Mouse (Mus musculus) frontal cortex, postnatal 14 days (tissue): ENCODE measurements at regions not wholly inside any gene's neighbourhood (a gene's known extent, or its start where the extent isn't known, plus 50 kb on each side); places are given as distances from the start of the nearest gene placed in this dataset.

Experiments used
- DNase-seq, 2 experiments: peaks; one replicate each; pipeline ENCODE4 v3.0.0; 2022; ENCODE audit warnings: low spot score in 2 of 2

DNA sequence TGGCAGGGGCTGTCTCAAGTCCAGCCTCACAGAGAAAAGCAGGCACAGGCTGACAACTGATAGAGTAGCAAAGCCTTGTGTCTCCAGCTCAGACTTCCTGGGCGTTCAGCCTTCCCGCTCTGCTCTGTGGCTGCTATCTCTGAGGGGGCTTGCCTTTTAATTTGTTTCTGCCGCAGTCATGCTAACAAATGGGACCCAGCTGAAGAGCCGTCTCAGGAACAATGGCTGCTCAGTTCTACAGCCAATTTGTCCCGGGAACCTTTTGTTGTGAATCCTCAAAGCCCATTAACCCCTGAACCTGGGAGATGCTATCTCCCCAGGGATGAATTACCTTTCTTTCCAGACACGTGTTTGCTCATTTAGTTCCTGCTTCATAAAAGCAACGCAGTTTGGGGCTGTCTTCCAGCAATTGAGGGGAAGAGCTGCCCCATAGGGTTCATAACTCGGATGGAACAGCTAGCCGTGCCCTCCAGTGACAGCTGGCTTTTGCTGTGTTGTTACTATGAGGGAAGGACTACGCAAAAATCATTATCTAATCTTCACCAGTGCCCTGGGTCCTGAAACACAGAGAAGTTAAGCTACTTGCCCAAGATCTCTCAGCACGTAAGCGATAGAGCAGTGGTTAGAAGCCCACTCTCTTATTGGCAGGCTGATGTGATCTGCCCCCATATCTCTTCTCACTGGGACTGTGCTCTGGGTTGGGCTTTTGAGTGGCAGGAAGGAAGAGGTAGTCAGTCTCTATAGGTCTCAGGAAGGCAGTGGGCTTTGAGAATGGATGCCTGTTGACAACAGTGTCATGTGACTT is 240.9 kb downstream of the Rybp start:
- DNase-seq, result no peak

DNA sequence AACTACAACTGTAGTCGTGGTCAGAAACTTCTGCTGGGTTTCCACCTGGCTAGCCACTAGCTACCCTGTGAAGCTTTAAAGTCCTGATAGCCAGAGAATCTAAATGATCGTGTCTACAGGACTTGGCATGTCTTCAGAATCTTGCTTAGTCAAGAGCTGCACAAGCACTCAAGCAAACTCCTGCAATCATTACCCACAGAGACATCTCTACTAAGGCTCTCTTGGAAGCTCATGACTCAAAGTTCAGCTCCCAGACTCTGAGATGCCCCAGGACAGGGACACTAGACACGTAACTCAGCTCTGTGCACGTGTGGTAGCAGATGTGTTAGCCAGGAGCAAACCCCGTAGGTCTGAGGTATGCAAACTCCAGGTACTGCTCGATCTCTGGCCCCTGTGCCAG is 242.2 kb downstream of the Rybp start:
- DNase-seq, result no peak

DNA sequence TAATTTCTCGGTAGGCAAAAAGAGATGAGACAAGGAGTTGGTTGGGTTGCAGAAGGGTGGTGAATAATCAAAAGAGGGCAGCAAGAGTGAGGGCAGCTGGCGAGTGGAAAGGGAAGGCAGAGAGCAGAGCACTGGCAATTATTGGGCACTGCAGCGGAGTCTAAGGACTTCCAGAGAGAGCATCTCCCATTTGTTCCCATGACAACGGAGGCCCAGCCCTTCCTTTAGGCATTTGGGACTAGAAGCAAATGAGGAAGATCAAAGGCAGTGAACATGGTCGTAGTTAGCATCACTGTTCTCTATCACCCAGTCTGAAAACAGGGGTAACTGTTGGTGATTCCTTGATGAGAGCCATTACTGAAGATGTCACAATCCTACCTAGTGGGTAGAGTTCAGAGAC is 246.1 kb downstream of the Rybp start:
- DNase-seq, result no peak

- no peak for DNase-seq
Observed at GRCm38 (mm10) chr6:100040459-100040984, 246.8 kb downstream of the Rybp start.

DNA sequence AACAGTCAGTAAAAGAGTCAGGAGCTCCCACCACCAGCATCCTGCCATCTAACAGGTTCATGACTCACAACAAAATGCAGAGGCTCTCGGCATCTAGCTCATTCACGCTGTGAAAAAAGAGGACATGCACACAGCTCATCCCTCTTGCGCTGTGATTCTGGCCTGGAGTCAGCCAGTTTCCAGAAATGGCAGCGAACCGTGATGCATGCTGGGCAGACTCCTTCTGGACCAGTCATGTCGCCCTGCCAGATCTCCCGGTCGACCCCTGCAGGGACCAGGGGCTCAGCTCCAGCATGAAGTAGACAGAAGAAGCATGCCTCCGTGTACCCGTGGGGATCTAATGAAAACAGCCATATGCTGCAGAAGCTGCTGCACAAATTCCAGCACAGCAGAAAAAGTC is 254.6 kb downstream of the Rybp start:
- no peak for DNase-seq

DNA sequence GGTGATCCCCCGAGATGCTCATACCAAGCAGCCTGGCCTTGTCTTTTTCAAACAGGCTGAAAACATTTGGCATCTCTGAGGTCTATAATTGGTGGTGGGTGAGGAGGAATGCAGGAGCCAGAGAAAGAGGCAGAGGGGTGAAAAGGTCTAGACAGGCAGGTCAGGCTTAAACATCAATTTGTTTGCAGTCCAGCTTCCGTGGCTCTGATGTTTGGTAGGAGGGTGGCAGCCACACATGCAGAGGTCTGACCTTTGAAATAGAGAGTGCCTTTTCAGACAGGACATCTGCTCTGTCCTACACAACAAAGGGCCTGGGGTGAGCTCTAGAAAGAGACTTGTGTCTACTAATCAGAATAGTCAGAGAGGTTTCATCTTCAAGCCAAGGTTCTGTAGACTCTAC is 256.8 kb downstream of the Rybp start:
- no peak for DNase-seq

- no peak for DNase-seq
Observed at GRCm38 (mm10) chr6:100030010-100030409, 257.3 kb downstream of the Rybp start.

- no peak for DNase-seq
Observed at GRCm38 (mm10) chr6:100027524-100027923, 259.8 kb downstream of the Rybp start.

DNA sequence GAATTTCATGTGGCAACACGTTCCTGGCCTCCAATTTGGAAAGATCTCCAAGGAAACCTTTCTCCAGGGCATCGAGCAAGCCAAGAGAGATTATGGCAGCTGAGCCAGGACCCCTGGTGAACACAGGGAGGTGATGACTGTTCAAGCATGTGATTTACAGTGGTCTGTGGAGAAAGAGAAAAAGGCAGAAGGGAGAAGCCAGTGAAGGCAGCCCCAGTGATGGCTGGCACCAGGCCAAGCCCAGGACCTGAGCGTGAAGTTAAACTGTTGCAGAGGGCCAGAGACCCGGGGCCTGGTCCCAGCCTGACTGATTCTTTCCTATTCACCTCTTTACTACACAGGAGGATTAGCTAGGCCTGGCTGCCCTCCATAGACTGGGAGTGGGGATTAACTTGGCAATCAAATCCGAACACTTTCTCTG is 261.7 kb downstream of the Rybp start:
- no peak for DNase-seq

DNA sequence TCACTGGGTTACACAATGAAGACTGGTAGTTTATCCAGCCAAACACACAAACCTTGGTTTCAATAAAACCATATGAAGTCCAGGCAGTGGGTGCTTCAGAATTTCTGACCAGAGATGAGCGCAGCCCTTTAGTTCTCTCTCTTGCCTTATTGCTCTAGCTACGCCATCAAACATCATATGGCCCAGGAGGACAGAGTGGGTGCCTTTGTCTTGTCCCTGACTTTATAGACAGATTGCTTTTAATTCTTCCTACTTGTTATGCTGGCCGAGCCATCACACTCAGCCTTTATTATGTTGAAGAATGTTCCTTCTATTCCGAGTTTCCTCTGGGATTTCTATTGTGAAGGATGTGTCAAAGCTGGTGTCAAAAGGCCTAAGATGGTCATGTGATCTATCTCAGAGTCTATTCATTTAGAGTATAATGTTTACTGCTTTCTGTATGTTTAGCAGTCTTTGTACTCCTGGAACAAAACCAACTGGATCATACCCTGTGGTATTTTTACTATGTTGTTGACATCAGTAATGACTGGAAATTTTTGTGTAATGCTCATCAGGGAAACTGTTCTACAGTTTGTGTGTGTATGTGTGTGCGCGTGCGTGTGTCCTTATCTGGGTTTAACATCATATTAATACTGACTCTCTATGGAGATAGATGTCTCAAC is 263.7 kb downstream of the Rybp start:
- DNase-seq, result no peak

DNA sequence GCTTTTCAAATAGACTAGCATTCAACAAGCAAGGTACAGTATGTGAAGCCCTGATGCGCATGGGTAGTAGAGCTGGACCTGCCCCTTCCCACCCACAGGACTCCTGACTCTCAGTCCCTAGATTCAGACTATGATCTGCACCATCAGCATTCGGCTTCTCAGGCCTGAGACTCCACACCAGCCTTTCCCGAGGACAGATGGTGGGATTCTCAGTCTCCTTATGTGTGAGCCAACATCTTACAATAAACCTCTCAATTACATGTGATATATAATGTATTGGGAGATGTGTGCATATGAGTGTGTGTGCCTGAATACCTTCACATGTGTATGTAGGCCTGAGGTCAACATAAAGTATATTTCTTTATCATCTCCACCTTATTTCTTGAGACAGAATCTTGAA is 268.3 kb downstream of the Rybp start:
- DNase-seq, result no peak

- no peak for DNase-seq
Observed at GRCm38 (mm10) chr6:100013949-100014348, 273.3 kb downstream of the Rybp start.

DNA sequence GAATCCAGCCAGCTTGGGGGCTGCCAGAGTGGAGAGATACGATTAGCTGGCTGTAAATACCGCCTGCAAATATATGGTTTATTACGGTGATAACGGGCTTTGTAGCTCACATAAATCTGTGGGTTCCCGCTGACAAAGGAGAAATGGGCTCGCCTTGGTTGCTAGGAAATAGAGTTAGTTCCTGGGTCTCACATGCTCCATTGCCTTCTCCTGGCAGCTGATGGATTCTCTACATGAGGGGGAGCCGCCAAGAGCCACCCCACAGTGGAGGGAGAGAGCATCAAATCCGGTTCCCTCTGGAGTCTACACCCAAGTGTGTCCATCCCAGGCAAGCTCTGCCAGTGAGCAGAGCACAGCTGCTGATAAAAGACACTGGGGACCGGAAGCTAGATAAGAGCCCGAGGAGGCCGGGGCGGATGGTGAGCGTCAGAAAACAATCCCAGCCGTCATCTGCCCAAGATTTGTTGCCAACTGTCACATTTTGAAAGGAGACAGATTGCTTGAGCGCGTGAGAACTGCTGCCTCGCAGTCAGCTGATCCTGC is 275.7 kb downstream of the Rybp start:
- DNase-seq, result peak; percentile 23 to 38

DNA sequence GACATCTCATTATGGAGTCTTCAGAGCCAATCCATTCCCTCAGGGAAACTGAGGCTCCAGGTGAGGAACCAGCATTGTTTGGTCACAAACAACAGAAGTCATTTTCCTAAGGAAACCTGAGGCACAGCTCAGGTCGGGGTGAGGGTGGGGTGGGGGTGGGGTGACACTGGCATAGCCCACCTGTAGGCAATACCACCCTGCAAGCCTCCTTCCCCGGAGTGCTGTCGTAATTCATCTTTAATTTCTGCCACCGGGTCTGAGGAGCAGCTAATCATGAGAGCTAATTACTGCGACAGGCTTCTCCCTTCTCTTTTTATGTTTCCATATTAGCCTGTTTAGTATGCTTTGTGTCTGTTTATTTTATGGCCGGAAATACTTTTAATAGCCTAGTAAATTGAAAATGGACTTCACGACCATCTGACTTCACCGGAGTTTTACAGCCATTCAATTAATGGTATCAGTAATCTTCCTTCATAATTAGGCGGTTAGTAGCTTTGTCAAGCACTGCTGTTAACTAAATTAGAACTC is 276.3 kb downstream of the Rybp start:
- no peak for DNase-seq

GRCm38 (mm10) chr6:99999711-100000365 is 273.6 kb upstream of the Prok2 start:
- DNase-seq, result no peak

DNA sequence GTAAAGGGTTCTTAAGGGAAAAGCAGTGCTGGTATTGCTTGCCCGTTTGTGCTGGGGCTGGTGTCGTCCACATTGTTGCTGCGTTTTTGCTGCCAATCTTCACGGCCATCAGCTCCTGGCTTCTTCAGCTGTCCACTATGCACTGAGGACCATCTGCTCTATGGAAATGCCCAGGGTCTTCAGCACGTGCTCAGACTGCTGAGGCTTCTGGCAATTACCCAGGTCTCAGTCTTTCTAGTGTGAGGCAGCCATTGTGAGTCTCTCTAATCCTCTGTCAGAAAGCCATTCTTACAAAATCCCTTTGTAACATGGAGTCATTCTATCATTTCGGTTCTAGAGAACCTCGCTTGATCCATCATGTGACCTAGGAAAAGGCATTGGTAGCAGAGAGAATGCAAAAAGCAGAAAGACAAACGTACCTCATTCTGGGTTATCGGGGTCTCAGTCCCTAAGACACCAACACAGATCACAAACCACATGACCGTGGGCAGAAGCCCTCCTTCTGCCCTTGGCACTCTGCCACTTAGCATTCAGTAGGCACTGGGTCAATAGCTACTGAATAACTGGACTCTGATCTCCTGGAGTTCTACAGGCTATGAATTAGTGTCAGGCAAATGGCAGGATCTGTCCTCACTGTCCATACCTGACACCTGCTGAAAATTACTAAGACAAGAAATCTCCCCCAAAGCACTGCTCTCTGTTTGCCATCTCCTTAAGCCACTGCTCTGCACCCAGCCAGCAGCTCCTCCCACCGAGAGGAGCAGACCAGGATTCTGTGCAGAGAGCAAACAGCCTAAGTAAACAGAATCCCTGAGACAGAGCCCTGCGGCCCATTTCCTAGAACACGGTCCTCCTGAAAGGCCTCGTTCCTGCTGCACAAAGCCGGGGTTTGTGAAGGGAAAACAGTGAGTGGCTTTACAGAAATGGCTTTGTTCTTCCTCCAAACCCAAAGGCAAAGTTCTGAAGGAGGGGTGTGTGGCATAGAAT is 270.1 kb upstream of the Prok2 start:
- DNase-seq, result no peak

GRCm38 (mm10) chr6:99994026-99994425 is 267.8 kb upstream of the Prok2 start:
- DNase-seq, result no peak

GRCm38 (mm10) chr6:99991079-99991478 is 264.9 kb upstream of the Prok2 start:
- DNase-seq, result peak in 1 of 2 experiments; percentile 26

DNA sequence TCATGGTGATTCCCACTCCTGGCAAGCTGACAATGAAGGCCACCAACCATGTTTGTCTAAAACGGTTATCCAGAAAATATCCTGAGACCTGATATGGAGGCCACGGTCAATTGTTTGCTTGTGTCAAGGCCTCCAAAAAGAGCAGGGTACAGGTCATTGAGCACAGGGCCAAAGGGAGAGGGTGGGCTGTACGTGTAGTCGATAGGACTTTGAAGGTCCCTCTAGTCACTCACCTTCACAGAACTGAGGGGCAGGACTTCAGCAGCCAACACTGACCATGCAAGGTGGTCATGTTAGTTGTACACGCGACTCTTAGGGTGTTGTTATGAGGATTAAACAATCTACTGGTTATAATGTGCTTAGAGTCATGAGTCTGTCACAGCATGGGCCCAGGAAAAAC is 264.4 kb upstream of the Prok2 start:
- no peak for DNase-seq

DNA sequence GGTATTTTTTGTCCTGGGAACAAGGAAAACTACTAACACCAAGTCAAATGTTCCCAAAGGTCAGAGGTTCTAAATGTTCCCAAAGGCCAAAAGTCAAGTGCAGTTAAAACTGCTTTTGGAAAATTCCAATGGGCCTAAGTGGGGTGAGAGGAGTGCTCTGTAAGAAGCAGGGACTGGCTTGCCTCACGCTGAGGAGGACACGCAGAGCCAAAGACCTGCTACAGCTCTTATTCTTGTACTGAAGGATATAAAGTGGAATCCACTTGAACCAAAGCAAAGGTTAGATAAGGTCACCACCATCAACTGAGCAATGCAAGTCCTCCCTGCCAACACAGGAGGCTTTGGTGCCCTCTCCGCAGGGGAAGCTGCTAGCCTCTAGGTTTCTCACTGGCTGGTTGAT is 260.3 kb upstream of the Prok2 start:
- no peak for DNase-seq

- DNase-seq, result no peak
Observed at GRCm38 (mm10) chr6:99985322-99985721, 259.1 kb upstream of the Prok2 start.
